Mouse (Mus musculus) MEL (cell line): ENCODE results near the gene Traip. TPM values are rescaled to one million over a fixed set of nuclear protein-coding genes. Genes with fewer than 3 reads are reported as not detected.

Source experiments
- DNase-seq: peaks from one replicate; pipeline ENCODE4 v3.0.0; 2011; ENCODE audit warnings: low read depth, low spot score
- H3K27ac ChIP-seq: 2 replicates; pipeline ENCODE4 v1.5.1; 2012; ENCODE audit warnings: low read depth, mild to moderate bottlenecking, control low read depth, low read length, moderate library complexity; ENCODE audit not compliant: control insufficient read depth
- H3K27me3 ChIP-seq, 2 experiments: fragments of 150-350 bp in 1 of 2; sonication (generic) in 1 of 2; 2 replicates each; pipeline ENCODE4 v1.6.1; 2012; ENCODE audit warnings: low read length in 2 of 2, mild to moderate bottlenecking in 2 of 2, improper control_type of control experiment in 1 of 2, moderate library complexity in 1 of 2; ENCODE audit not compliant: insufficient read depth in 2 of 2, control insufficient read depth in 1 of 2
- H3K36me3 ChIP-seq, 2 experiments: 2 replicates each; pipeline ENCODE4 v1.6.1; 2012 to 2014; ENCODE audit warnings: low read length in 2 of 2, improper control_type of control experiment in 1 of 2, inconsistent platforms in 1 of 2, mild to moderate bottlenecking in 1 of 2; ENCODE audit not compliant: insufficient read depth in 2 of 2, control insufficient read depth in 1 of 2
- H3K4me1 ChIP-seq, 2 experiments: fragments of 150-350 bp in 1 of 2; sonication (generic) in 1 of 2; 2 replicates each; pipeline ENCODE4 v1.6.1; 2012; ENCODE audit warnings: low read length in 2 of 2, improper control_type of control experiment in 1 of 2, mild to moderate bottlenecking in 1 of 2; ENCODE audit not compliant: insufficient read depth in 2 of 2, control insufficient read depth in 1 of 2
- H3K4me3 ChIP-seq, 2 experiments: fragments of 150-350 bp in 1 of 2; sonication (generic) in 1 of 2; 2 replicates each; pipeline ENCODE4 v1.5.1; 2012; ENCODE audit warnings: low read depth in 2 of 2, low read length in 2 of 2, mild to moderate bottlenecking in 2 of 2, moderate library complexity in 2 of 2, control low read depth in 1 of 2, improper control_type of control experiment in 1 of 2; ENCODE audit not compliant: control insufficient read depth in 1 of 2, insufficient read depth in 1 of 2
- H3K79me2 ChIP-seq: 2 replicates; pipeline ENCODE4 v1.6.1; 2012; ENCODE audit warnings: mild to moderate bottlenecking, low read length, moderate library complexity; ENCODE audit not compliant: control insufficient read depth, poor library complexity, insufficient read depth
- H3K9ac ChIP-seq: 2 replicates; pipeline ENCODE4 v1.6.1; 2012; ENCODE audit warnings: low read depth, mild to moderate bottlenecking, control low read depth, low read length, moderate library complexity; ENCODE audit not compliant: control insufficient read depth, poor library complexity, severe bottlenecking
- H3K9me3 ChIP-seq: fragments of 150-350 bp; sonication (generic); replicated peaks from 2 replicates; pipeline ENCODE4 v1.6.1; 2012; ENCODE audit warnings: mild to moderate bottlenecking, low read length, improper control_type of control experiment, moderate library complexity; ENCODE audit not compliant: insufficient read depth
- BHLHE40 ChIP-seq: IDR thresholded peaks from 2 replicates; pipeline ENCODE4 v1.6.1; 2012; ENCODE audit warnings: low read depth, mild to moderate bottlenecking, inconsistent platforms, low read length, improper control_type of control experiment, borderline replicate concordance
- CTCF ChIP-seq, 3 experiments: IDR thresholded peaks in 2 of 3; conservative IDR thresholded peaks in 1 of 3; 2 replicates each; pipeline ENCODE4 v1.5.1; 2011 to 2012; ENCODE audit warnings: low read length in 3 of 3, low read depth in 2 of 3, mild to moderate bottlenecking in 2 of 3, improper control_type of control experiment in 1 of 3, inconsistent platforms in 1 of 3, mixed read lengths in 1 of 3, moderate library complexity in 1 of 3; ENCODE audit not compliant: control insufficient read depth in 1 of 3, insufficient read depth in 1 of 3, poor library complexity in 1 of 3, severe bottlenecking in 1 of 3
- E2F4 ChIP-seq: IDR thresholded peaks from 2 replicates; pipeline ENCODE4 v1.6.1; 2011; ENCODE audit warnings: low read depth, low read length, improper control_type of control experiment, borderline replicate concordance
- ELF1 ChIP-seq: IDR thresholded peaks from 2 replicates; pipeline ENCODE4 v1.6.1; 2014; ENCODE audit warnings: low read depth, mild to moderate bottlenecking, inconsistent platforms, low read length, improper control_type of control experiment, moderate library complexity
- EP300 ChIP-seq, 2 experiments: IDR thresholded peaks; 2 replicates each; pipeline ENCODE4 v1.6.1; 2011; ENCODE audit warnings: improper control_type of control experiment in 2 of 2, low read length in 2 of 2, low read depth in 1 of 2, mild to moderate bottlenecking in 1 of 2
- GATA1 ChIP-seq: IDR thresholded peaks from 2 replicates; pipeline ENCODE4 v1.6.1; 2011; ENCODE audit warnings: low read depth, low read length, improper control_type of control experiment
- JUND ChIP-seq: IDR thresholded peaks from 2 replicates; pipeline ENCODE4 v1.6.1; 2011; ENCODE audit warnings: low read depth, mild to moderate bottlenecking, improper control_type of control experiment, low read length
- MAFK ChIP-seq: IDR thresholded peaks from 2 replicates; pipeline ENCODE4 v1.6.1; 2011; ENCODE audit warnings: low read depth, mild to moderate bottlenecking, low read length, improper control_type of control experiment, borderline replicate concordance
- MAX ChIP-seq: IDR thresholded peaks from 2 replicates; pipeline ENCODE4 v1.6.1; 2011; ENCODE audit warnings: low read length, improper control_type of control experiment
- MAZ ChIP-seq: IDR thresholded peaks from 2 replicates; pipeline ENCODE4 v1.6.1; 2012; ENCODE audit warnings: low read depth, mild to moderate bottlenecking, inconsistent platforms, low read length, improper control_type of control experiment
- MEF2A ChIP-seq: IDR thresholded peaks from 2 replicates; pipeline ENCODE4 v1.6.1; 2014; ENCODE audit warnings: low read depth, mild to moderate bottlenecking, inconsistent platforms, low read length, improper control_type of control experiment; ENCODE audit not compliant: poor library complexity, insufficient replicate concordance, severe bottlenecking; ENCODE audit errors: extremely low read depth
- MYB ChIP-seq: IDR thresholded peaks from 2 replicates; pipeline ENCODE4 v1.6.1; 2011; ENCODE audit warnings: mild to moderate bottlenecking, low read depth, low read length, improper control_type of control experiment
- MYC ChIP-seq: IDR thresholded peaks from 2 replicates; pipeline ENCODE4 v1.6.1; 2011; ENCODE audit warnings: low read depth, mild to moderate bottlenecking, low read length, improper control_type of control experiment, moderate library complexity
- NELFE ChIP-seq: IDR thresholded peaks from 2 replicates; pipeline ENCODE4 v1.6.1; 2011; ENCODE audit warnings: low read depth, low read length, improper control_type of control experiment
- NRF1 ChIP-seq: IDR thresholded peaks from 2 replicates; pipeline ENCODE4 v1.6.1; 2014; ENCODE audit warnings: low read depth, mild to moderate bottlenecking, inconsistent platforms, low read length, improper control_type of control experiment, moderate library complexity; ENCODE audit not compliant: poor library complexity, insufficient read depth, severe bottlenecking
- POLR2AphosphoS5 ChIP-seq: IDR thresholded peaks from 2 replicates; pipeline ENCODE4 v1.6.1; 2012; ENCODE audit warnings: low read depth, borderline replicate concordance, mild to moderate bottlenecking, inconsistent platforms, low read length, moderate library complexity, mixed read lengths
- RAD21 ChIP-seq: IDR thresholded peaks from 2 replicates; pipeline ENCODE4 v1.6.1; 2011; ENCODE audit warnings: mild to moderate bottlenecking, low read depth, low read length, improper control_type of control experiment
- SIN3A ChIP-seq: IDR thresholded peaks from 2 replicates; pipeline ENCODE4 v1.6.1; 2012; ENCODE audit warnings: low read length, improper control_type of control experiment, inconsistent platforms
- TBP ChIP-seq: IDR thresholded peaks from 2 replicates; pipeline ENCODE4 v1.8.0; 2011; ENCODE audit warnings: low read depth, low read length, improper control_type of control experiment
- TCF12 ChIP-seq: IDR thresholded peaks from 2 replicates; pipeline ENCODE4 v1.6.1; 2014; ENCODE audit warnings: low read depth, mild to moderate bottlenecking, inconsistent platforms, low read length, improper control_type of control experiment, moderate library complexity
- USF1 ChIP-seq: IDR thresholded peaks from 2 replicates; pipeline ENCODE4 v1.6.1; 2014; ENCODE audit warnings: low read depth, mild to moderate bottlenecking, inconsistent platforms, low read length, improper control_type of control experiment, moderate library complexity
- ZC3H11A ChIP-seq: IDR thresholded peaks from 2 replicates; pipeline ENCODE4 v1.6.1; 2012; ENCODE audit warnings: low read depth, mild to moderate bottlenecking, inconsistent platforms, low read length, improper control_type of control experiment
- ZMIZ1 ChIP-seq: IDR thresholded peaks from 2 replicates; pipeline ENCODE4 v1.6.1; 2012; ENCODE audit warnings: low read depth, mild to moderate bottlenecking, inconsistent platforms, low read length, improper control_type of control experiment, moderate library complexity
- ZNF384 ChIP-seq: IDR thresholded peaks from 2 replicates; pipeline ENCODE4 v1.6.1; 2012; ENCODE audit warnings: low read depth, mild to moderate bottlenecking, inconsistent platforms, low read length, improper control_type of control experiment
- polyA plus RNA-seq, 2 experiments: library from polyadenylated mRNA; stranded (reverse) in 1 of 2; unstranded in 1 of 2; fragments of >175 nt in 1 of 2; fragments of >200 nt in 1 of 2; gene quantifications; 2 replicates each; pipeline versions ENCODE4 v1.2.1 to v1.2.4; 2012; ENCODE audit warnings: low replicate concordance in 2 of 2, low read depth in 1 of 2; ENCODE audit not compliant: insufficient read length in 2 of 2, insufficient read depth in 1 of 2, missing spikeins in 1 of 2
- total RNA-seq: library from RNA; depleted of rRNA; stranded (reverse); fragments of 300-350 nt; gene quantifications from 2 replicates; pipeline ENCODE4 v1.2.3, GENCODE M21; 2012

Traip gene
- total and polyA plus RNA-seq, 3 experiments, result 43.6 to 65.2 TPM; not detected in 1

DNA sequence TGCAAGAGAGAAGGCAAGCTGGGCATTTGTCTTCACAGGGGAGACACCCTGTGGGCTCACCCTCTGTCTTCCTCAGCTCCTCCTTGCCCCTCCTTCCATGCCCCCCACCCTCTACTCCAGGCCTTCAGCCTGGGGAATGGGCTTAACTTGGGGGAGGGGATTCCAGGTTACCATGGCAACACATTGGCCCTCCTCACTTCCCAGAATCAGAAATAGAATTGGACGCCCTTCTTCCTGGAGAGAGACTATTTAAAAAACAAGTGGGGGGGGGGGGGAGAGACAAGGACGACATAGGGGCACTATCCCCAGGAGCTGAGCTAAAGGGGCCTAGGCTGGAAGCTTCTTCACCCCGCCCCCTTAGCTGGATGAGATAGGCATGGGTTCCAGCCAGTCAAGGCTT, 24.7 kb upstream of the Traip start:
- Histone ChIP-seq H3K79me2 (no peaks in the 10 kb centered on the region), H3K27me3 (no peaks in the 10 kb centered on the region), H3K9me3 (no peaks in the 10 kb centered on the region), H3K9ac (no peak overlapping the region), H3K4me3 (no peak overlapping the region), H3K27ac (no peak overlapping the region), H3K36me3 (peaks cover 0 to 4% of the 10 kb centered on the region in 2 experiments; a peak in 2 of 4 replicates), H3K4me1 (peaks cover 2 to 18% of the 10 kb centered on the region in 2 experiments)
- TF ChIP-seq SIN3A, result no peak
- TF ChIP-seq CTCF (IDR thresholded peaks at IDR 0.05 in 2 of 3, conservative IDR thresholded peaks at IDR 0.05 in 1 of 3; ENCODE audit: control insufficient read depth in 1 of 3, insufficient read depth in 1 of 3, low read depth in 2 of 3, low read length in 3 of 3, poor library complexity in 1 of 3, severe bottlenecking in 1 of 3), result no peak
- no peak for TF ChIP-seq MYC
- no peak for TF ChIP-seq RAD21
- peak; percentile 54 for DNase-seq

DNA sequence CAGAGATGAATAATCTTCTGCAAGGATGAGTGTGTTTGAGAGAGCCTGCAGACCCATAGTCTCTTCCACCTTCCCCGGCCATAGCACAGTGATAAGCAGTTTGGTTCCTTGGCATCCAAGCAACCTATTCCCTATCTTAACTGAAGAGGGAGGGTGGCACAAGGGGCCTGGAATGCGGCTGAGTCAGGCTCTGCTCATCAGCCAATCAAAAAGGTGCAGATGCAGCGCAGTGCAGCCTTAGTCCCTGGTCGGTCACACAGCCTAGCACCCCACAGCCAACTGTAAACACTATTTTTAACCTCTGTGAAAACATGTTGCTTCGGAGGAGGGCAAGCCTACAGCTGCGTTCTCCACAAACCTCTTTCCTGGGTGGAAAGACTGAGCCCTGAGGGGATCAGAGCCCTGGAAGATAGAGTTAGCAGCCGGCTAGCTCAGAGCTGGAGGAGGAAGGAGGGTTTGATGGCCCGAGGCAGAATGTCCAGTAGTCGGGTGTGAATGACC, 23.0 kb upstream of the Traip start:
- no peaks in the 10 kb centered on the region for H3K9me3 ChIP-seq
- TF ChIP-seq GATA1, result 0 out of 2 replicates have a peak, but pooled peaks have one; percentile 4
- 0 out of 2 replicates have a peak, but pooled peaks have one; percentile 16 for TF ChIP-seq MAX
- TF ChIP-seq ELF1, result no peak
- TF ChIP-seq EP300 (IDR thresholded peaks at IDR 0.05; ENCODE audit: low read depth in 1 of 2, low read length in 2 of 2), result 0 out of 4 replicates have a peak, but pooled peaks of 1 of the 2 experiments have one; percentile 13
- H3K27me3 ChIP-seq, result no peaks in the 10 kb centered on the region

DNA sequence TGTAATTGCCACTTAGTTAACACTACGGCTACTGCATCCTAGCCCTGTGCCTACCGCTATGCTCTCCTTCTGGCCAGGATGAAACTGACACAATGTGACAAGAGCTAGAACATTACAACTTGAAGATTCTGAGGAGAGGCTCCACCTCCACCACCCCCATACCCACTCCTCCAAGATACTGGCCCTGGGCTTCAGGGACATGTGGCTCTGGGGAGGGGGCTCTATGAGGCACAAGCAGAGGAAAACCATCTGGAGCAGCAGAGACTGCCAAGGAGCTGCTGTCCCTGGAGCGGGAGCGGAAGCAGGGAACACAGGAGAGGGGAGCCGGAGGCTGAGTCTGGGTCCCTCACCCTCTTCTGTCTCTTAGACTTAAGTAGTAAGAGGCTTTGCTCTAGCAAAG, 22.2 kb upstream of the Traip start:
- Histone ChIP-seq H3K9me3 (no peaks in the 10 kb centered on the region), H3K4me3 (no peak overlapping the region), H3K36me3 (peaks cover 0 to 2% of the 10 kb centered on the region in 2 experiments; a peak in 1 of 4 replicates), H3K9ac (no peak overlapping the region), H3K27ac (no peak overlapping the region), H3K79me2 (no peaks in the 10 kb centered on the region), H3K27me3 (no peaks in the 10 kb centered on the region), H3K4me1 (peaks cover 2 to 18% of the 10 kb centered on the region in 2 experiments)
- DNase-seq, result no peak
- TF ChIP-seq MAZ (no peak), ZNF384 (no peak), TBP (no peak), GATA1 (no peak), ZMIZ1 (no peak), TCF12 (no peak), MYB (no peak), JUND (no peak), USF1 (no peak), E2F4 (no peak), EP300 (IDR thresholded peaks at IDR 0.05; ENCODE audit: low read depth in 1 of 2, low read length in 2 of 2) (no peak), MAFK (no peak), MEF2A (no peak), CTCF (IDR thresholded peaks at IDR 0.05 in 2 of 3, conservative IDR thresholded peaks at IDR 0.05 in 1 of 3; ENCODE audit: control insufficient read depth in 1 of 3, insufficient read depth in 1 of 3, low read depth in 2 of 3, low read length in 3 of 3, poor library complexity in 1 of 3, severe bottlenecking in 1 of 3) (no peak), BHLHE40 (no peak), NRF1 (no peak), NELFE (no peak), ZC3H11A (no peak), POLR2AphosphoS5 (no peak)

More for the DNA sequence above, 23.0 kb upstream of the Traip start:
- Histone ChIP-seq H3K79me2 (no peaks in the 10 kb centered on the region), H3K4me3 (peak overlapping the region; percentile 4 to 22), H3K9ac (peak overlapping the region; percentile 29; the same call in 1 of the 2 replicates), H3K36me3 (peaks cover 0 to 4% of the 10 kb centered on the region in 2 experiments; a peak in 1 of 4 replicates), H3K4me1 (peaks cover 2 to 18% of the 10 kb centered on the region in 2 experiments), H3K27ac (no peak overlapping the region)
- peak; percentile 55 for DNase-seq
